Mouse (Mus musculus) layer of hippocampus, postnatal 14 days (tissue): ENCODE data around the gene Gm6890. TPM values are rescaled to one million over a fixed set of nuclear protein-coding genes. Genes with fewer than 3 reads are reported as not detected.
"Not testable (repeated sequence)": the region's sequence is repeated elsewhere in the genome, so short reads cannot be mapped to it uniquely, and the experiment has no call there.

Experiments
- DNase-seq, 2 experiments: peaks; one replicate each; pipeline ENCODE4 v3.0.0; 2021 to 2022; ENCODE audit warnings: low spot score in 2 of 2, mixed read lengths in 1 of 2
- long read RNA-seq, 2 experiments: library from polyadenylated mRNA; stranded (forward); transcript quantifications; one replicate each; pipeline ENCODE4 v2.0.0; 2021
- total RNA-seq, 2 experiments: library from RNA; stranded (reverse); gene quantifications; 2 replicates each; pipeline ENCODE4 v1.2.3; 2021

Gene Gm6890
- total RNA-seq: not detected
- long read RNA-seq, experiment 1: 0 reads
- long read RNA-seq, experiment 2: 0 reads

DNA sequence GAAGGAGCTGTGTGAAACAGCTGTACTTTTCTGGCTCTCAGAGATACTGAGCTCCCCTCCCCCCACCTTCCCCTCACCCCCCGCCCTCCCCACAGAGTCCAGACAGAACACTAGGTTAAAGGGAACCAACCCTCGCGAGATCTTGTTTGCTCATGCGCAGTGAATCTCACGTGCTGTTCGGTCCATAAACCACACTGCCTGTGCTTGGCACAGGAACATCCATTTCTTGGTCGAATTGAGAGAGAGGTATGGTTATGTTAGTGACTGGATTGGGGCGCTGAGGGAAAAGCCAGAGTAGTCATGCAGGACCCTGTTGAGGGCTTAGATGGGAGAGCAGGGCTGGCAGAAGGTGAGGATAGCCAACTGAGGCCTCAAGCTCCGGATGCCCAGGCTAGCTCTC is at the start of gene Gm6890:
Gene Gm6890, plus strand, starts transcription at position 301 of the 400 bp plus-strand sequence.
- DNase-seq: not testable (repeated sequence)

DNA sequence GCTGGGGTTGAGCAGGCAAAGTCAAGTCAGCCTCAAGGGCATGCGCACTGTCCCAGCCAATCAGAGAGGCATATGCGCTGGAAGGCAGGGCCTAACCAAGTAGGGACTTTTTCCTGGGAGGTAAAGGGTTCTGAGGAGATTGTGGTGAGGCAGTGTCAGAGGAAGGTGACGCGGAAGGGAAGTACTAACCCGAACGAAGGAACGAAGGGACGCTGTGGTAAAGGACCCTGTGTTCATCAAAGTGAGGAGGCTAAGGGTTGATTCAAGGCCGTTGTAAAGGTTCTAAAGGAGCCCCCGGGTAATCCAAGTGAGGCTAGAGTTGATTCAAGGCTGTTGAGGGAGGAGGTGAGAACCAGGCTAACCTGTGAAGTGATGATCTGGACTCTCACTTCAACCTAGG is 14.5 kb upstream of the Gm6890 start:
- DNase-seq: not testable (repeated sequence)

DNA sequence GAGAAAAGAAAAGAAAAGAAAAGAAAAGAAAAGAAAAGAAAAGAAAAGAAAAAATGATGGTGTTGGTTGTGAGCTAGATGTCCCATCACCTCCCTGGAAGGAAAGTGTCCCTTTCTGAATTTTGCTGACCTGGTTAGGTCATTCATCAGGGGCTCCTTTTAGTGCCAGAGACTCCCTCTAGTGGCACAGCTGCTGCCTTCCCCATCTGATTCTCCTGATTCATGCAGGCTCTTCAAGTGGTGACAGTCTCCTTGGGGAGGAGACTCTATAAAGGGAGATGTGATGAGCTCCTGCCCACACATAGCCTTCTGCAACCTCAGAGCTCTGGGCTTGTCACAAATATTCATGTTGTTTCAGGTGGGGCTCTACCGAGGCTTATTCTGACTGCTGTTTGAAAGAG is 30.0 kb downstream of the Gm6890 start:
- DNase-seq: not testable (repeated sequence)

Other genes with a start within 250 kb of the Gm6890 start
- not detected for gene Olfr1326-ps1, start 166.0 kb upstream of the Gm6890 start, total RNA-seq
- not detected for gene Olfr1325, start 148.2 kb upstream of the Gm6890 start, total RNA-seq
- 1 to 10 TPM in 1 of 2 experiments, under 1 TPM in 1; 0.98 to 1.0 TPM for gene Gm5640, start 95.3 kb upstream of the Gm6890 start, total RNA-seq
- gene Gm5936, start 96.3 kb downstream of the Gm6890 start, total RNA-seq: under 1 TPM; 0.21 to 0.62 TPM